Mouse (Mus musculus): Measurements from ENCODE around the gene Nfs1. TPM values are rescaled to one million over a fixed set of nuclear protein-coding genes. Genes with fewer than 3 reads are reported as not detected.
A peak's percentile ranks its signal among the peaks of the same experiment; 100 is the strongest.

Gene Nfs1
- total and polyA plus RNA-seq, 3 experiments, result 51.3 to 72.1 (median 58.6) TPM

DNA sequence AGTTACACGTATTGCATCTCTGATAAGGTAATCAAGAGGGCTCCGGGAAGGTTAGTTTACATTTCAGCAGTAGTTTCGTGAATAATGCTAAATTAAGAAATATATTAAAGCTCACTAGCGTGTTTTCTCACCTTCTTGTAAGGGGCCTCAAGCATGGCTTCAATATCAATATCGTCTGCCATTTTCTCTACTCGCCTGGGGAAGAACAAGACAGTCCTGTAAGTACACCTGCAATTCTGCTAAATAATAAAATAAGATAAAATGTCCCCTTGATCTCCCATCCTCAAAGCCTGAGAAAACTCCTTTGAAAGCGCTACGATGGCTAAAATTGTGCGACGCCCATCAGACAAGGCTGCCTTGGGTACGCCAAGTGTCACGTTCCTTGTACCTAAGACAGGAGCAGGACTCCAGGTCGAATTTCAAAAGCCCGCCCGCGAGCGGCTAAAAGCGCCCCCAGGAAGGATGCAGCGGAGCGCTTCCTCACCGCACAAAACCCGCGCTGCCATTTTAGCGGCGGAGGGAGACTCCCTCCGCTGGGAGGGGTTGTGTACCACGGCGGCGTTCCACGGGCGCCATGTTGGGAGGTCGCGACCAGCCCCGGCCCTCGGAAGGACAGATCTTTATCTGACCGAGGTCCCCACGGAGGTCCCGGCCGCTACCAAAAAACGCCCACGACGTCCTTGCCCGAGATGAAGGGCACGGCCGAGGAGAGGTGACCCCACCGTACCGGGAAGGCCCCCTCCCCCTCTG, 35.2 kb upstream of the Nfs1 start:
- Histone ChIP-seq H3K4me2 (ENCODE audit: insufficient read depth, low read depth, poor library complexity, severe bottlenecking) (0 out of 2 replicates have a peak overlapping the region, but pooled peaks have one; percentile 90), H3K27ac (ENCODE audit: insufficient read depth, low read depth) (peak overlapping the region; percentile 88), H3K9me3 (replicated peaks; ENCODE audit: low read length) (no peaks in the 10 kb centered on the region), H3K79me2 (replicated peaks; ENCODE audit: control insufficient read depth, extremely low read depth, insufficient read depth, poor library complexity, severe bottlenecking) (peaks cover 40% of the 10 kb centered on the region), H3K4me3 (replicated peaks in 1 of 3; ENCODE audit: low read depth in 2 of 3, low read length in 2 of 3, poor library complexity in 1 of 3) (peak overlapping the region; percentile 61 to 94 (median 91)), H3K27me3 (replicated peaks) (no peaks in the 10 kb centered on the region), H3K4me1 (ENCODE audit: control insufficient read depth in 1 of 2, insufficient read depth in 2 of 2) (peaks cover 0 to 40% of the 10 kb centered on the region in 2 experiments; a peak in 2 of 4 replicates), H3K36me3 (replicated peaks in 1 of 2; ENCODE audit: control insufficient read depth in 1 of 2, insufficient read depth in 1 of 2, low read length in 1 of 2) (peaks cover 15 to 43% of the 10 kb centered on the region in 2 experiments), H3K9ac (ENCODE audit: insufficient read depth, low read depth) (peak overlapping the region; percentile 98)
- in situ Hi-C loops (cut with MboI; ENCODE audit: low pct_ligation_motif_present, low pct_unique_long_range_greater_than_20kb, low sequenced_read_pairs), result no loop called here
- DNase-seq (ENCODE audit: extremely low read depth), result peak; percentile 67
- dilution Hi-C loops (cut with MboI; ENCODE audit: extremely low pct_ligation_motif_present, extremely low pct_unique_long_range_greater_than_20kb, low sequenced_read_pairs), result no loop called here
- TF ChIP-seq TBP (conservative IDR thresholded peaks at IDR 0.05; ENCODE audit: low read depth, low read length) (0 out of 2 replicates have a peak, but pooled peaks have one; percentile 2), MYC (IDR thresholded peaks at IDR 0.05; ENCODE audit: low read depth, low read length) (no peak)

- no peaks in the 10 kb centered on the region for H3K9me3 ChIP-seq (replicated peaks; ENCODE audit: low read length)
- no peaks in the 10 kb centered on the region for H3K27me3 ChIP-seq (replicated peaks)
- H3K36me3 ChIP-seq (replicated peaks in 1 of 2; ENCODE audit: control insufficient read depth in 1 of 2, insufficient read depth in 1 of 2, low read length in 1 of 2), result peaks cover 21 to 59% of the 10 kb centered on the region in 2 experiments
- H3K4me3 ChIP-seq (replicated peaks in 1 of 3; ENCODE audit: low read depth in 2 of 3, low read length in 2 of 3, poor library complexity in 1 of 3), result peak overlapping the region; percentile 61 to 94 (median 62)
- in situ Hi-C loops (cut with MboI; ENCODE audit: low pct_ligation_motif_present, low pct_unique_long_range_greater_than_20kb, low sequenced_read_pairs) (no loop called here), dilution Hi-C loops (cut with MboI; ENCODE audit: extremely low pct_ligation_motif_present, extremely low pct_unique_long_range_greater_than_20kb, low sequenced_read_pairs) (no loop called here)
- peak overlapping the region; percentile 98 for H3K9ac ChIP-seq (ENCODE audit: insufficient read depth, low read depth)
- DNase-seq (ENCODE audit: extremely low read depth), result no peak
- peak overlapping the region; percentile 63 for H3K4me2 ChIP-seq (ENCODE audit: insufficient read depth, low read depth, poor library complexity, severe bottlenecking)
- peaks cover 0 to 44% of the 10 kb centered on the region in 2 experiments; a peak in 2 of 4 replicates for H3K4me1 ChIP-seq (ENCODE audit: control insufficient read depth in 1 of 2, insufficient read depth in 2 of 2)
- peaks cover 49% of the 10 kb centered on the region for H3K79me2 ChIP-seq (replicated peaks; ENCODE audit: control insufficient read depth, extremely low read depth, insufficient read depth, poor library complexity, severe bottlenecking)
- H3K27ac ChIP-seq (ENCODE audit: insufficient read depth, low read depth), result no peak overlapping the region
- TF ChIP-seq USF2 (conservative IDR thresholded peaks at IDR 0.05; ENCODE audit: low read depth, low read length) (no peak), TCF12 (IDR thresholded peaks at IDR 0.05; ENCODE audit: low read depth, low read length) (no peak), POLR2AphosphoS2 (IDR thresholded peaks at IDR 0.05; ENCODE audit: low read depth, low read length) (no peak), PAX5 (IDR thresholded peaks at IDR 0.05; ENCODE audit: low read length) (no peak), GABPA (IDR thresholded peaks at IDR 0.05; ENCODE audit: insufficient replicate concordance, low read depth, low read length) (no peak), RCOR1 (conservative IDR thresholded peaks at IDR 0.05; ENCODE audit: low read depth, low read length) (no peak), JUN (IDR thresholded peaks at IDR 0.05; ENCODE audit: insufficient read depth, low read depth, low read length) (no peak)
Observed at GRCm38 (mm10) chr2:156177651-156178050, 33.7 kb upstream of the Nfs1 start.

GRCm38 (mm10) chr2:156177079-156177478, 33.1 kb upstream of the Nfs1 start:
- Histone ChIP-seq H3K4me1 (ENCODE audit: control insufficient read depth in 1 of 2, insufficient read depth in 2 of 2) (peaks cover 0 to 44% of the 10 kb centered on the region in 2 experiments; a peak in 2 of 4 replicates), H3K27me3 (replicated peaks) (no peaks in the 10 kb centered on the region), H3K27ac (ENCODE audit: insufficient read depth, low read depth) (no peak overlapping the region), H3K9ac (ENCODE audit: insufficient read depth, low read depth) (peak overlapping the region; percentile 84), H3K79me2 (replicated peaks; ENCODE audit: control insufficient read depth, extremely low read depth, insufficient read depth, poor library complexity, severe bottlenecking) (peaks cover 50% of the 10 kb centered on the region), H3K4me3 (replicated peaks in 1 of 3; ENCODE audit: low read depth in 2 of 3, low read length in 2 of 3, poor library complexity in 1 of 3) (peak overlapping the region; percentile 59 to 94 (median 61)), H3K36me3 (replicated peaks in 1 of 2; ENCODE audit: control insufficient read depth in 1 of 2, insufficient read depth in 1 of 2, low read length in 1 of 2) (peaks cover 25 to 63% of the 10 kb centered on the region in 2 experiments), H3K9me3 (replicated peaks; ENCODE audit: low read length) (no peaks in the 10 kb centered on the region), H3K4me2 (ENCODE audit: insufficient read depth, low read depth, poor library complexity, severe bottlenecking) (peak overlapping the region; percentile 99)
- in situ Hi-C loops (cut with MboI; ENCODE audit: low pct_ligation_motif_present, low pct_unique_long_range_greater_than_20kb, low sequenced_read_pairs) (no loop called here), dilution Hi-C loops (cut with MboI; ENCODE audit: extremely low pct_ligation_motif_present, extremely low pct_unique_long_range_greater_than_20kb, low sequenced_read_pairs) (no loop called here)
- TF ChIP-seq ZMIZ1 (IDR thresholded peaks at IDR 0.05; ENCODE audit: low read depth, low read length) (no peak), ZKSCAN1 (IDR thresholded peaks at IDR 0.05; ENCODE audit: borderline replicate concordance, low read depth, low read length) (no peak), RCOR1 (conservative IDR thresholded peaks at IDR 0.05; ENCODE audit: low read depth, low read length) (no peak), ELF1 (IDR thresholded peaks at IDR 0.05; ENCODE audit: low read depth, low read length) (no peak), USF2 (conservative IDR thresholded peaks at IDR 0.05; ENCODE audit: low read depth, low read length) (no peak), ZNF384 (IDR thresholded peaks at IDR 0.05; ENCODE audit: low read depth, low read length) (no peak), MAFK (IDR thresholded peaks at IDR 0.05; ENCODE audit: insufficient replicate concordance, low read length) (no peak), MAZ (IDR thresholded peaks at IDR 0.05; ENCODE audit: low read depth, low read length) (no peak), E2F4 (IDR thresholded peaks at IDR 0.05; ENCODE audit: insufficient replicate concordance, low read depth, low read length) (no peak), MYC (IDR thresholded peaks at IDR 0.05; ENCODE audit: low read depth, low read length) (no peak), KAT2A (IDR thresholded peaks at IDR 0.05; ENCODE audit: insufficient replicate concordance, low read length) (no peak), JUND (conservative IDR thresholded peaks at IDR 0.05; ENCODE audit: low read depth, low read length) (no peak), POLR2AphosphoS2 (IDR thresholded peaks at IDR 0.05; ENCODE audit: low read depth, low read length) (no peak), MAX (IDR thresholded peaks at IDR 0.05; ENCODE audit: low read length) (no peak), NRF1 (IDR thresholded peaks at IDR 0.05; ENCODE audit: low read depth, low read length) (no peak), TBP (conservative IDR thresholded peaks at IDR 0.05; ENCODE audit: low read depth, low read length) (no peak)
- no peak for DNase-seq (ENCODE audit: extremely low read depth)

Data from CH12.LX (cell line).